Mouse (Mus musculus) midbrain, embryonic 12.5 days (tissue): Measurements from ENCODE around the gene Ripk3. TPM values are rescaled to one million over a fixed set of nuclear protein-coding genes. Genes with fewer than 3 reads are reported as not detected.

ENCODE experiments used
- ATAC-seq: fragments of 200-750 bp; cut with Nextera tagmentation; 2 replicates; pipeline ENCODE4 v1.8.0; 2017; ENCODE audit warnings: low read depth, moderate TSS enrichment, moderate library complexity; ENCODE audit not compliant: low FRiP score
- H3K27ac ChIP-seq: fragments of 300-500 bp; sonication (generic); replicated peaks from 2 replicates; pipeline ENCODE4 v1.5.1; 2016; ENCODE audit warnings: mild to moderate bottlenecking
- H3K27me3 ChIP-seq: fragments of 300-500 bp; sonication (generic); 2 replicates; pipeline ENCODE4 v1.6.1; 2016; ENCODE audit warnings: mild to moderate bottlenecking
- H3K36me3 ChIP-seq: fragments of 300-500 bp; sonication (generic); 2 replicates; pipeline ENCODE4 v1.6.1; 2016
- H3K4me1 ChIP-seq: fragments of 300-500 bp; sonication (generic); 2 replicates; pipeline ENCODE4 v1.6.1; 2016
- H3K4me2 ChIP-seq: fragments of 300-500 bp; sonication (generic); replicated peaks from 2 replicates; pipeline ENCODE4 v1.6.1; 2016; ENCODE audit warnings: mild to moderate bottlenecking, moderate library complexity
- H3K4me3 ChIP-seq: fragments of 300-500 bp; sonication (generic); 2 replicates; pipeline ENCODE4 v1.5.1; 2016; ENCODE audit warnings: mild to moderate bottlenecking
- H3K9ac ChIP-seq: fragments of 300-500 bp; sonication (generic); replicated peaks from 2 replicates; pipeline ENCODE4 v1.6.1; 2016; ENCODE audit warnings: mild to moderate bottlenecking, moderate library complexity
- H3K9me3 ChIP-seq: fragments of 300-500 bp; sonication (generic); 2 replicates; pipeline ENCODE4 v1.6.1; 2016; ENCODE audit warnings: mild to moderate bottlenecking
- WGBS: fragments of 180-500 bp; shearing (Covaris S2); methylation state at CpG from one replicate; pipeline ENCODE4 v1.1.7; 2016; 5-methylcytosine and 5-hydroxymethylcytosine counted together
- polyA plus RNA-seq: library from polyadenylated mRNA; unstranded; fragments of >200 nt; fragmentation: Nextera tagmentation; extraction: Ambion mirVana; gene quantifications from 2 replicates; pipeline ENCODE4 v1.2.1, GENCODE M21; 2016

Gene Ripk3
- polyA plus RNA-seq, 1 experiment from 2014 or later = 8.3 TPM

GRCm38 (mm10) chr14:55824481-55825215 lies 36.0 kb upstream of the Ripk3 start:
- WGBS = under 1% methylated on average over 30 of the region's 32 CpGs
- 0 out of 2 replicates have a peak, but pooled peaks have one; percentile 1 for ATAC-seq
- Histone ChIP-seq H3K27me3 (peaks cover 34% of the 10 kb centered on the region), H3K9me3 (no peaks in the 10 kb centered on the region), H3K9ac (peak overlapping the region; percentile 65), H3K27ac (peak overlapping the region; percentile 90), H3K4me3 (peak overlapping the region; percentile 64), H3K4me1 (peaks cover 47% of the 10 kb centered on the region), H3K36me3 (no peaks in the 10 kb centered on the region), H3K4me2 (peak overlapping the region; percentile 86)

GRCm38 (mm10) chr14:55824001-55824480 lies 35.4 kb upstream of the Ripk3 start:
- Histone ChIP-seq H3K4me2 (peak overlapping the region; percentile 86), H3K9ac (peak overlapping the region; percentile 77), H3K27ac (peak overlapping the region; percentile 90), H3K36me3 (no peaks in the 10 kb centered on the region), H3K4me3 (peak overlapping the region; percentile 64), H3K4me1 (peaks cover 47% of the 10 kb centered on the region), H3K9me3 (no peaks in the 10 kb centered on the region), H3K27me3 (peaks cover 34% of the 10 kb centered on the region)
- 0% methylated on average over 10 of the region's 10 CpGs for WGBS
- ATAC-seq = peak; percentile 0; the same call in 1 of the 2 replicates

- whole genome bisulfite sequencing = under 1% methylated on average over 36 of the region's 46 CpGs
- H3K4me1 ChIP-seq = peaks cover 47% of the 10 kb centered on the region
- ATAC-seq = peak; percentile 82
Observed at GRCm38 (mm10) chr14:55822991-55823762, 34.5 kb upstream of the Ripk3 start, which contains the start of gene Nfatc4. Nfatc4 (plus strand) TSS chr14:55823144.

DNA sequence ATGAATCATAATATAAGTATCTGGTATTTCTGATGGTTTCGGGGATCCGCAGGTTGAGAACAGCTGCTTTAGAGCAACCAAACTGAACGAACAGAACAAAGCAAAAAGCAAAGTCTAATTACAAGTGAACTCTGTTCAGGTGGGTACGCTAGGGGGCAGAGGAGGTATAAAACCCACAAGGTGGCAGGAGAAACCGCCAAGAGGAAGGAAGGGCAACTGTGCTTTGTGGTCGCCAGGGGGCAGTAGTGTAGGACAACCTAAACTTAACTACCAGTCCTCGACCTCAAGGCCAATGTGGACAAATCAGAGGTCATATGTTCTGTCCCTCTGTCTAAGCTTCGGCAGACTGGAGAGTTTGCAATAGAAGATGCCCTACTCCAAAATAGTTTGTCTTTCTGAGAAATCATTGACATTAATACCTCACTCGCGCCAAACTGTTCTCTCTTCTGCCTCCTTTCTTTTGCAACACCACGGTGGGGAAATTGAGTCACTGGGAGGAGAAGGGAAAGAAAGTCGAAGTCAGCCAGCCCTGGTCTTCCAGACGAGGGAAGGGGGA lies 33.8 kb upstream of the Ripk3 start:
- Histone ChIP-seq H3K27me3 (peaks cover 26% of the 10 kb centered on the region), H3K36me3 (no peaks in the 10 kb centered on the region), H3K9ac (peak overlapping the region; percentile 77), H3K27ac (peak overlapping the region; percentile 90), H3K4me2 (peak overlapping the region; percentile 86), H3K4me1 (peaks cover 47% of the 10 kb centered on the region), H3K9me3 (no peaks in the 10 kb centered on the region), H3K4me3 (peak overlapping the region; percentile 64)
- WGBS = 5% methylated on average over 13 of the region's 13 CpGs
- ATAC-seq = no peak; the same call in 1 of the 2 replicates

More at GRCm38 (mm10) chr14:55822991-55823762, 34.5 kb upstream of the Ripk3 start, which contains the start of gene Nfatc4:
- peaks cover 33% of the 10 kb centered on the region for H3K27me3 ChIP-seq
- H3K4me2 ChIP-seq = peak within 1 kb of the TSS; percentile 86
- peak within 1 kb of the TSS; percentile 77 for H3K9ac ChIP-seq
- peak within 1 kb of the TSS; percentile 64 for H3K4me3 ChIP-seq
- no peaks in the 10 kb centered on the region for H3K9me3 ChIP-seq
- H3K36me3 ChIP-seq = no peaks in the 10 kb centered on the region
- peak within 1 kb of the TSS; percentile 90 for H3K27ac ChIP-seq

GRCm38 (mm10) chr14:55820576-55820975 lies 31.9 kb upstream of the Ripk3 start:
- no peak for ATAC-seq

DNA sequence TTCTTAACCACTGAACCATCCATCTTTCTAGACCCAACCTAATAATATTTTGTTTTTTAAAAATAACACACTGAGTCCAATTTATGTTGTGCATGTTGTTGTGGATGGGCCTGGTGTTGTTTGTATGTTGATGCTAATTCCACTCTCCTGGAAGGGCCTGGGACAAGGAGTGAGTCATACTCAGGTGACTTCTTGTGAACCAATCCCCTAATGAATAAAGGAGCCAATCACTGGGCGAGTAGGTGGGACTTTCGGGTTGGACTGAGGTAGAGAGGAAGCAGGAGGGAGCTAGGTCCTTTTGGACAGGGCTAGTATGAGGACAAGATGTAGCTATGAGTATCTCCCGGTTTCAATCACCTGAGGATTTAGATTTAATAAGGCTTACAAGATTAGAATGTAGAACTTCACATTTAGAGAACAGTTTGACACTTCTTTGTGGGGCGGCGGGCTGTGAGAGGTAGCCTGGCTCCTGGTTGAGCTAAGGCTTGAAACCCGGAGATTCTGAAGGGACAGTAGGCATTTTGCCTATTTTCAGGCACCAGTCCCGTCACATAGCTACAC lies 31.3 kb upstream of the Ripk3 start:
- 84% methylated on average over 7 of the region's 7 CpGs for WGBS
- Histone ChIP-seq H3K27ac (no peak overlapping the region), H3K9ac (no peak overlapping the region)

More at GRCm38 (mm10) chr14:55820576-55820975, 31.9 kb upstream of the Ripk3 start:
- Histone ChIP-seq H3K27me3 (peaks cover 10% of the 10 kb centered on the region), H3K9ac (no peak overlapping the region), H3K9me3 (no peaks in the 10 kb centered on the region), H3K4me3 (no peak overlapping the region), H3K36me3 (no peaks in the 10 kb centered on the region), H3K4me2 (no peak overlapping the region), H3K27ac (no peak overlapping the region), H3K4me1 (peaks cover 32% of the 10 kb centered on the region)
- WGBS = 88% methylated on average over 9 of the region's 9 CpGs

GRCm38 (mm10) chr14:55815310-55815751 lies 26.7 kb upstream of the Ripk3 start:
- Histone ChIP-seq H3K4me3 (peak overlapping the region; percentile 50), H3K4me2 (peak overlapping the region; percentile 63), H3K4me1 (no peaks in the 10 kb centered on the region), H3K27ac (no peak overlapping the region), H3K9ac (peak overlapping the region; percentile 51), H3K9me3 (no peaks in the 10 kb centered on the region), H3K27me3 (0 out of 2 replicates have a peak, but pooled peaks cover 7% of the 10 kb centered on the region), H3K36me3 (no peaks in the 10 kb centered on the region)
- WGBS = 23% methylated on average over 17 of the region's 17 CpGs
- peak; percentile 75; the same call in 1 of the 2 replicates for ATAC-seq

More for the DNA sequence above, 31.3 kb upstream of the Ripk3 start:
- no peak for ATAC-seq
- H3K4me2 ChIP-seq = no peak overlapping the region
- H3K9me3 ChIP-seq = no peaks in the 10 kb centered on the region
- H3K36me3 ChIP-seq = no peaks in the 10 kb centered on the region
- H3K4me1 ChIP-seq = peaks cover 25% of the 10 kb centered on the region
- no peak overlapping the region for H3K4me3 ChIP-seq
- H3K27me3 ChIP-seq = peaks cover 4% of the 10 kb centered on the region

DNA sequence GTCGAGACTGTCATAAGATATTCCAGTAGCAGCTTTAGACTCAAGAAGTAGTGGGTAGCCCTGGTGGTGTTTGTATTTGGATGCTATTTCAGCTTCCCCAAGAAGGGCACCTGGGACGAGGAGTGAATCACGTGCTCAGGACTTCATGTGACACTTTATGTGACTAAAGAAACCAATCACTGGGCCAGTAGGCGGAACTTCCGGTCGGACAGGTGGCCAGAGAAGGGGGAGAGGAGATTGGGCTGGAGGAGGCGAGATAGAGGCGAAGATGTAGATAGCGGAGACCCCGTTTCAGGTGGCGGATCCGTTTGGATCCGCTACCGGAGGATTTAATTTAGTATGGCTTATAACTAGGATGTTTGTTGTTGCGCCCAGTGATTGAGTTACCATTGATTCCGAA lies 26.2 kb upstream of the Ripk3 start:
- Histone ChIP-seq H3K4me3 (peak overlapping the region; percentile 50), H3K9me3 (no peaks in the 10 kb centered on the region), H3K9ac (peak overlapping the region; percentile 51), H3K4me2 (peak overlapping the region; percentile 63), H3K27me3 (0 out of 2 replicates have a peak, but pooled peaks cover 7% of the 10 kb centered on the region), H3K27ac (no peak overlapping the region), H3K36me3 (no peaks in the 10 kb centered on the region), H3K4me1 (no peaks in the 10 kb centered on the region)
- peak; percentile 71; the same call in 1 of the 2 replicates for ATAC-seq
- WGBS = 30% methylated on average over 16 of the region's 16 CpGs

DNA sequence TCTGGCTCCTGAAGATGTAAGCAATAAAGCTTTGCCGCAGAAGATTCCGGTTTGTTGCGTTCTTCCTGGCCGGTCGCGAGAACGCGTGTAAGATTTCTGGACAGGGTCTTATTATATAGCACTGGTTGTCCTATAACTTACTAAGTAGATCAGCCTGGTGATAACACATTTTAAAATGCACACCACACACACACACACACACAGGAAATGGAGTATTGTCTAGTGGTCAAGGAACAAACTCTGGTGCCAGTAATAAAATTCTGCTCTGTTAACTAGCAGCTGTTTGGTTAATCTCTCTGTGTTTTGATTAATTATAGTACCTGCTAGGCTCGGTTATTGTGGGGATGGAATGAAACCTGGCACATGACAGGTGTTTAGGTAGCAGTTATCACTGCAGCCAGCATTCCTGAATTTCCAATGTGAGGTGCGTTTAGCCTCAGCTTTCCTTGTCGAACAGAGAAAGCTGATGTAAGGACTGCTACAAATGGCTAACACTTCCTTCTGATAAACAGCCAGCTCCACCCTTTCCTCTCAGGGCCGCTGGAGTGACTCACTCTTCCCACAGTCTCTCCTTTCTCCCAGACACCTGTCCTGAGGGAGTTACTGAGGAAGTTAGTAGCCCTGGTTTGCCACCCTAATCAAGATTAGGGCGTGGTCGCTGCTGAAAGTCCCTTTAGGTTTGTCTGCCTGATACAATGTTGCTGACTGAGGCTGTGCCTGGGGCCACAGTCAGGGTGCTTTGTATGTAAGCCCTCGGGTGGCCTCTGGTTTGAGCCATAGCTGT lies 6.9 kb upstream of the Ripk3 start:
- WGBS = 87% methylated on average over 15 of the region's 15 CpGs
- Histone ChIP-seq H3K4me3 (no peak overlapping the region), H3K4me1 (no peaks in the 10 kb centered on the region), H3K27me3 (no peaks in the 10 kb centered on the region), H3K9me3 (no peaks in the 10 kb centered on the region), H3K27ac (no peak overlapping the region), H3K36me3 (no peaks in the 10 kb centered on the region), H3K9ac (no peak overlapping the region), H3K4me2 (no peak overlapping the region)
- no peak for ATAC-seq

DNA sequence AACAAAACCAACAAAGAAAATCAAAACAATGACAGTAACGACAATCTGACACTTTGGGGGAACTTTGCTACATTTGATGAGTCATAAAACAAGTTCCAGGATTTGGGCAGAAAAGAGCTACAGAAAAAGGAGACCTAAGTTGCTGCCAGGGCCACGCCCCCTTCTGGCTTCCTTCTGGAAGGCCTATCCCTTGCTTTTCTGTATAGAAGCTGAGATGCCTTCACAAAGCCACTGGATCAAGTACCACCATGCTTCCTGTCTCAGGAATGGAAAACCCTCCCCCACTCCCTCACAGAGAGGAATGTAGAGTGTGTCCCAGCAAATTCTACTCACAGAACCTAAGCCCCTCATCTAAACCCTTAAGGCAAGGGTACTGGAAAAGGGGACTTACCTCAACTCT lies 5.3 kb upstream of the Ripk3 start:
- Histone ChIP-seq H3K9ac (no peak overlapping the region), H3K4me2 (no peak overlapping the region), H3K27me3 (peaks cover 15% of the 10 kb centered on the region), H3K9me3 (no peaks in the 10 kb centered on the region), H3K4me1 (no peaks in the 10 kb centered on the region), H3K36me3 (no peaks in the 10 kb centered on the region), H3K27ac (no peak overlapping the region), H3K4me3 (no peak overlapping the region)
- no peak for ATAC-seq
- 63% methylated on average over 2 of the region's 2 CpGs for WGBS

GRCm38 (mm10) chr14:55793461-55793860 lies 4.8 kb upstream of the Ripk3 start:
- Histone ChIP-seq H3K9me3 (no peaks in the 10 kb centered on the region), H3K36me3 (no peaks in the 10 kb centered on the region), H3K4me2 (no peak overlapping the region), H3K27ac (no peak overlapping the region), H3K27me3 (peaks cover 20% of the 10 kb centered on the region), H3K4me1 (peaks cover 1% of the 10 kb centered on the region; the same call in 1 of the 2 replicates), H3K4me3 (no peak overlapping the region), H3K9ac (no peak overlapping the region)
- no peak for ATAC-seq
- WGBS = 78% methylated on average over 2 of the region's 2 CpGs
